Mouse (Mus musculus): ENCODE results near the gene Tdrd1. TPM values are rescaled to one million over a fixed set of nuclear protein-coding genes. Genes with fewer than 3 reads are reported as not detected.

Tdrd1 gene
- total and polyA plus RNA-seq, 2 experiments from 2014 or later: 0.77 to 1.7 TPM

DNA sequence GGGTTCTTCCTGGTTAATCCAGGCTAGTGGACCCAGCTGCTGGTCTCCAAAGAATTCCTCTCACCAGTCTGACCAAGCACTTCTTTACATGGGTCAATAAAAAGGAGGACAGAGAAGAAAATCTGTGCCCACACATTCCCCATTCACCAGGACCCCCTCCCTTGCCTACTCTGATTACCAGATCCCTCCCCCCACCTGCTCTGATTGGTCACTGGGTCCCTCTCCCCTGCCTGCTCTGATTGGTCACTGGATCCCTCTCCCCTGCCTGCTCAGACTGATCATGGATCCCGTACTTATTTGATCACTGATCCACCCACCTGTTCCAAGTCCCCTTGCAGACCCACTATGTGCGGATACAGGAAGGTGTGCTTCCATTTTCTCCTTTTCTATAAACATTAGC is 65.4 kb downstream of the Tdrd1 start:
- ATAC-seq (no peak), DNase-seq (no peak)
- WGBS: 60% methylated on average over 2 of the region's 2 CpGs
- Histone ChIP-seq H3K27ac (ENCODE audit: low read depth, low read length) (no peak overlapping the region), H3K4me1 (ENCODE audit: insufficient read depth) (no peaks in the 10 kb centered on the region), H3K4me3 (ENCODE audit: low read depth, low read length) (no peak overlapping the region), H3K4me2 (ENCODE audit: low read depth) (no peak overlapping the region), H3K9ac (no peak overlapping the region), H3K27me3 (ENCODE audit: insufficient read depth, low read length) (no peaks in the 10 kb centered on the region), H3K9me3 (ENCODE audit: low read length) (no peaks in the 10 kb centered on the region), H3K36me3 (ENCODE audit: insufficient read depth) (no peaks in the 10 kb centered on the region)
- no peak for TF ChIP-seq CTCF (IDR thresholded peaks at IDR 0.05; ENCODE audit: low read depth)

DNA sequence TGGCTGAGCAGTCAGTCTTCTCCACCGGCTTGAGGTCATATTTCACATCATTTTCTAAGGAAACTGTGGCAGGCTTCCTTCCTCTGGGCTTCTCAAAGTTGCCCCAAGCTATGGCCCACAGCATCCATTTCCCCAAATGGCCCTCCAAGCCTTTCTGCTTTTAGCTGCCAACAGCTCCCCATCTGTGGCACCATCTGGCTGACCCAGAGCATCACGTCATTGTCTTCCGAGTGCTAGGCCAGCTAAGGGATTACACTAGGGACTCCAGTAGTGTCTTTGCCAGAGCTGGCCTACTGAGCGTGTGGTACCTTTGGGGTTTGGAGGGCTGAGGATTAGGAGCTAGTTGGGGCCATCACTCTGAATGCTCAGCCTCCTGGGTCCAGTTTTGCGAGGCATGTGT is 66.6 kb downstream of the Tdrd1 start:
- DNase-seq (no peak), ATAC-seq (no peak)
- Histone ChIP-seq H3K9me3 (ENCODE audit: low read length) (no peaks in the 10 kb centered on the region), H3K9ac (no peak overlapping the region), H3K4me2 (ENCODE audit: low read depth) (no peak overlapping the region), H3K4me1 (ENCODE audit: insufficient read depth) (no peaks in the 10 kb centered on the region), H3K36me3 (ENCODE audit: insufficient read depth) (no peaks in the 10 kb centered on the region), H3K27ac (ENCODE audit: low read depth, low read length) (no peak overlapping the region), H3K27me3 (ENCODE audit: insufficient read depth, low read length) (no peaks in the 10 kb centered on the region), H3K4me3 (ENCODE audit: low read depth, low read length) (no peak overlapping the region)
- no peak for TF ChIP-seq CTCF (IDR thresholded peaks at IDR 0.05; ENCODE audit: low read depth)
- 81% methylated on average over 5 of the region's 5 CpGs for WGBS

- no peaks in the 10 kb centered on the region for H3K4me1 ChIP-seq (ENCODE audit: insufficient read depth)
- no peak for DNase-seq
- no peak for TF ChIP-seq CTCF (IDR thresholded peaks at IDR 0.05; ENCODE audit: low read depth)
- no peak for ATAC-seq
- no peak overlapping the region for H3K4me2 ChIP-seq (ENCODE audit: low read depth)
- H3K27ac ChIP-seq (ENCODE audit: low read depth, low read length): no peak overlapping the region
- H3K9ac ChIP-seq: no peak overlapping the region
- WGBS: 80% methylated on average over 5 of the region's 5 CpGs
- no peak overlapping the region for H3K4me3 ChIP-seq (ENCODE audit: low read depth, low read length)
- no peaks in the 10 kb centered on the region for H3K9me3 ChIP-seq (ENCODE audit: low read length)
- no peaks in the 10 kb centered on the region for H3K27me3 ChIP-seq (ENCODE audit: insufficient read depth, low read length)
- H3K36me3 ChIP-seq (ENCODE audit: insufficient read depth): no peaks in the 10 kb centered on the region
Observed at GRCm38 (mm10) chr19:56893326-56893725, 67.3 kb downstream of the Tdrd1 start.

- Histone ChIP-seq H3K9me3 (ENCODE audit: low read length) (no peaks in the 10 kb centered on the region), H3K4me2 (ENCODE audit: low read depth) (no peak overlapping the region), H3K4me1 (ENCODE audit: insufficient read depth) (no peaks in the 10 kb centered on the region), H3K9ac (no peak overlapping the region), H3K36me3 (ENCODE audit: insufficient read depth) (no peaks in the 10 kb centered on the region), H3K27ac (ENCODE audit: low read depth, low read length) (no peak overlapping the region), H3K27me3 (ENCODE audit: insufficient read depth, low read length) (no peaks in the 10 kb centered on the region), H3K4me3 (ENCODE audit: low read depth, low read length) (no peak overlapping the region)
- no peak for TF ChIP-seq CTCF (IDR thresholded peaks at IDR 0.05; ENCODE audit: low read depth)
- ATAC-seq (no peak), DNase-seq (no peak)
- WGBS: 86% methylated on average over 16 of the region's 16 CpGs
Observed at GRCm38 (mm10) chr19:56897654-56898053, 71.6 kb downstream of the Tdrd1 start.

DNA sequence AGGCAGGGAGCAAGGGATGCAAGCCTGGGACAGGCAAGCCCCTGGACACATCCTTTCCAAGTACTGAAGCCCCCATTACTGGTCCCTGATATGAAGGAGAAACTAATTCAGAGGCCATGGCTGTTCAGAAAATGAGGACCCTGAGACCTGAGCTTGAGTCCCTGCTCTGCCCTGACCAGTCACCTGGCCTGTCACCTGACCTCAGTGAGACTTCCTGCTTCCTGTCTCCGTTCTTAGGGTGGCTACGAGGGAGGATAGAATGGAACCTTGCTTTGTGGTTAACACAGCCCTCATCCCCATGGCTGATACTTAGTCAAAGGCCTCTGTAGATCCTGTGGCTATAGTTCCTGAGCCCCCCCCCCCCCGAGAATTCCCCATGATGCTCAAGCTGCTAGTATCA is 78.1 kb downstream of the Tdrd1 start:
- DNase-seq: no peak

GRCm38 (mm10) chr19:56905395-56905794 is 79.4 kb downstream of the Tdrd1 start:
- no peak for DNase-seq
- WGBS: 88% methylated on average over 7 of the region's 7 CpGs
- Histone ChIP-seq H3K4me2 (ENCODE audit: low read depth) (no peak overlapping the region), H3K36me3 (ENCODE audit: insufficient read depth) (no peaks in the 10 kb centered on the region), H3K27me3 (ENCODE audit: insufficient read depth, low read length) (no peaks in the 10 kb centered on the region), H3K9ac (no peak overlapping the region), H3K4me1 (ENCODE audit: insufficient read depth) (no peaks in the 10 kb centered on the region), H3K27ac (ENCODE audit: low read depth, low read length) (no peak overlapping the region), H3K4me3 (ENCODE audit: low read depth, low read length) (no peak overlapping the region), H3K9me3 (ENCODE audit: low read length) (no peaks in the 10 kb centered on the region)
- ATAC-seq: no peak
- TF ChIP-seq CTCF (IDR thresholded peaks at IDR 0.05; ENCODE audit: low read depth): no peak

More for the DNA sequence above, 78.1 kb downstream of the Tdrd1 start:
- Histone ChIP-seq H3K27ac (ENCODE audit: low read depth, low read length) (no peak overlapping the region), H3K9ac (no peak overlapping the region), H3K36me3 (ENCODE audit: insufficient read depth) (no peaks in the 10 kb centered on the region), H3K9me3 (ENCODE audit: low read length) (no peaks in the 10 kb centered on the region), H3K4me1 (ENCODE audit: insufficient read depth) (no peaks in the 10 kb centered on the region), H3K4me3 (ENCODE audit: low read depth, low read length) (no peak overlapping the region), H3K27me3 (ENCODE audit: insufficient read depth, low read length) (no peaks in the 10 kb centered on the region), H3K4me2 (ENCODE audit: low read depth) (no peak overlapping the region)
- no peak for TF ChIP-seq CTCF (IDR thresholded peaks at IDR 0.05; ENCODE audit: low read depth)
- no peak for ATAC-seq
- WGBS: 73% methylated on average over 3 of the region's 3 CpGs

DNA sequence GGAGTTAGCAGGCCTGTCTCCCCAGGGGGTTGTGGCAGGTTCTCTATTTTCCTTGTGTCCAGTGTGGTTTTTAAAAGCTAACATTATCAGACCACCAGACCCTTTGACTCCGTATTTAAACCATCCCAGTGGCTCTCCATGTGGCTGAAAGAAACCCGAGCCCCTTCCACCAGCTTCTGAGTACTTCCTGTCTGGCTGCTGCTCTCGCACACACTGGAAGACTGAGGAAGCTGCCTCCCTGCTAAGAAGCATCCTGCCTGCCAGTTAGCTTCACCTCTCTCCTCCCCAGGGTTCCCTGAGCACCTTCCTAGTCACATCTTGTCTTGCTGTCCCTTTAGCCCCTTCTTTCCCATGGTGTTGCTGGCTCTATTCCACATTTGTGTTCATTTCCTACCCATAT is 81.8 kb downstream of the Tdrd1 start:
- no peak overlapping the region for H3K27ac ChIP-seq (ENCODE audit: low read depth, low read length)
- TF ChIP-seq CTCF (IDR thresholded peaks at IDR 0.05; ENCODE audit: low read depth): no peak
- ATAC-seq: no peak
- no peak overlapping the region for H3K4me2 ChIP-seq (ENCODE audit: low read depth)
- no peak for DNase-seq
- no peak overlapping the region for H3K9ac ChIP-seq
- H3K36me3 ChIP-seq (ENCODE audit: insufficient read depth): no peaks in the 10 kb centered on the region
- 71% methylated on average over 3 of the region's 3 CpGs for WGBS
- no peaks in the 10 kb centered on the region for H3K4me1 ChIP-seq (ENCODE audit: insufficient read depth)
- H3K4me3 ChIP-seq (ENCODE audit: low read depth, low read length): no peak overlapping the region
- no peaks in the 10 kb centered on the region for H3K27me3 ChIP-seq (ENCODE audit: insufficient read depth, low read length)
- H3K9me3 ChIP-seq (ENCODE audit: low read length): no peaks in the 10 kb centered on the region
